Mouse (Mus musculus): ENCODE measurements at regions not wholly inside any gene's neighbourhood (a gene's known extent, or its start where the extent isn't known, plus 50 kb on each side); places are given as distances from the start of the nearest gene placed in this dataset.

DNA sequence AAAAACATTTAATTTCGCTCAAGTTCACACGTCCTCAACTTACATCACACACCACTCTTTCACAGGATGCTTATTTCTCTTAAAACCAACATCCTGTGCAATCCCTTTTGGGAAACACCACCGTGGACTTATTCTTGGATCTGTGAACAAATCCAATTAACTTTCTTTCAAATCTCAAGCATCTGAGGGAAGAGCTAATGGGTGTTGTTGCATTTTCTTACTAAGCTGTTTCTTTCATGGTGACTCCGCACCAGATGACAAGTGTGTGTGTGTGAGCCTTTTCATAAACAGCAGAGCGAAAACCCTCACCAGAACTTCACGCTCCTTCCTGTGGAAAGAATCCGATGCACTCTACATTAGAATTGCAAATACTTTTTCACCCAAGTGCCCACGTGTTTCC lies 390.6 kb upstream of the Castor2 start:
- TF ChIP-seq ZKSCAN1 (IDR thresholded peaks at IDR 0.05; ENCODE audit: borderline replicate concordance, low read depth, low read length), result no peak
- TF ChIP-seq MXI1 (IDR thresholded peaks at IDR 0.05; ENCODE audit: low read depth, low read length), result no peak
- no peak for TF ChIP-seq PAX5 (IDR thresholded peaks at IDR 0.05; ENCODE audit: low read length)
- no peak for TF ChIP-seq NRF1 (IDR thresholded peaks at IDR 0.05; ENCODE audit: low read depth, low read length)
- no peak for TF ChIP-seq ETS1 (conservative IDR thresholded peaks at IDR 0.05; ENCODE audit: low read depth, low read length)
- no peak for TF ChIP-seq USF1 (IDR thresholded peaks at IDR 0.05; ENCODE audit: low read depth, low read length)
- TF ChIP-seq RAD21 (IDR thresholded peaks at IDR 0.05; ENCODE audit: low read depth, low read length), result no peak
- no peak for TF ChIP-seq ZC3H11A (IDR thresholded peaks at IDR 0.05; ENCODE audit: low read depth, low read length)
- TF ChIP-seq E2F4 (IDR thresholded peaks at IDR 0.05; ENCODE audit: insufficient replicate concordance, low read depth, low read length), result no peak
- no peak for TF ChIP-seq CTCF (conservative IDR thresholded peaks at IDR 0.05 in 1 of 2, IDR thresholded peaks at IDR 0.05 in 1 of 2; ENCODE audit: low read depth in 2 of 2, low read length in 2 of 2)
- TF ChIP-seq SIN3A (IDR thresholded peaks at IDR 0.05; ENCODE audit: low read length), result no peak
- no peak for TF ChIP-seq KAT2A (IDR thresholded peaks at IDR 0.05; ENCODE audit: insufficient replicate concordance, low read length)
- no peak for TF ChIP-seq SMC3 (IDR thresholded peaks at IDR 0.05; ENCODE audit: low read depth, low read length)
- TF ChIP-seq BHLHE40 (IDR thresholded peaks at IDR 0.05; ENCODE audit: low read depth, low read length), result no peak
- no peak for TF ChIP-seq TBP (conservative IDR thresholded peaks at IDR 0.05; ENCODE audit: low read depth, low read length)
- TF ChIP-seq UBTF (IDR thresholded peaks at IDR 0.05; ENCODE audit: low read depth, low read length), result no peak
- TF ChIP-seq IRF4 (IDR thresholded peaks at IDR 0.05; ENCODE audit: low read depth, low read length), result no peak
- no peak for TF ChIP-seq EP300 (IDR thresholded peaks at IDR 0.05; ENCODE audit: low read length)
- peaks cover 64% of the 10 kb centered on the region for H3K9me3 ChIP-seq (replicated peaks; ENCODE audit: low read length)
- no peaks in the 10 kb centered on the region for H3K79me2 ChIP-seq (replicated peaks; ENCODE audit: control insufficient read depth, extremely low read depth, insufficient read depth, poor library complexity, severe bottlenecking)
- H3K36me3 ChIP-seq (replicated peaks in 1 of 2; ENCODE audit: control insufficient read depth in 1 of 2, insufficient read depth in 1 of 2, low read length in 1 of 2), result no peaks in the 10 kb centered on the region
- no peak overlapping the region for H3K9ac ChIP-seq (ENCODE audit: insufficient read depth, low read depth)
- no peak overlapping the region for H3K4me2 ChIP-seq (ENCODE audit: insufficient read depth, low read depth, poor library complexity, severe bottlenecking)
- no peak overlapping the region for H3K4me3 ChIP-seq (replicated peaks in 1 of 3; ENCODE audit: low read depth in 2 of 3, low read length in 2 of 3, poor library complexity in 1 of 3)
- H3K27me3 ChIP-seq (replicated peaks), result no peaks in the 10 kb centered on the region
- no peaks in the 10 kb centered on the region for H3K4me1 ChIP-seq (ENCODE audit: control insufficient read depth in 1 of 2, insufficient read depth in 2 of 2)
- H3K27ac ChIP-seq (ENCODE audit: insufficient read depth, low read depth), result no peak overlapping the region
- DNase-seq (ENCODE audit: extremely low read depth), result no peak
- in situ Hi-C loops (cut with MboI; ENCODE audit: low pct_ligation_motif_present, low pct_unique_long_range_greater_than_20kb, low sequenced_read_pairs) (no loop called here), dilution Hi-C loops (cut with MboI; ENCODE audit: extremely low pct_ligation_motif_present, extremely low pct_unique_long_range_greater_than_20kb, low sequenced_read_pairs) (no loop called here)

DNA sequence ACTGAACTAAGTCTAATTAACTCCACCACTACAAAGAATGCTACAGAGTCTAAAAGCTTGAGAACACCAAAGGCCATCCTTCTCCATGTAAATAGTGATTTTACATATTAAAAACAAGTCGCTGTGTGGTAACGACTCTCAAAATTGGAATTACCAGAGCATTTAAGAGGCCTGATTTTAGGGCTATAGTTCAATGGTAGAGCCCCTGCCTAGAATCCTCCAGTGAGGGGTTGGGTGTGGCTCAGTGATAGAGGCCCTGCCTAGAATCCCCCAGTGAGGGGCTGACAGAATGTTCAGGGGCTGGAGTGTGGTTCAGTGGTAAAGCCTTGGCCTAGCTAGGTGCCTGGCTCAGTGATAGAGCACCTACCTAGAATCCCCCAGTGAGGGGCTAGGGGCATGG lies 413.3 kb upstream of the Castor2 start:
- Histone ChIP-seq H3K36me3 (replicated peaks in 1 of 2; ENCODE audit: control insufficient read depth in 1 of 2, insufficient read depth in 1 of 2, low read length in 1 of 2) (no peaks in the 10 kb centered on the region), H3K4me2 (ENCODE audit: insufficient read depth, low read depth, poor library complexity, severe bottlenecking) (no peak overlapping the region), H3K4me3 (replicated peaks in 1 of 3; ENCODE audit: low read depth in 2 of 3, low read length in 2 of 3, poor library complexity in 1 of 3) (no peak overlapping the region), H3K4me1 (ENCODE audit: control insufficient read depth in 1 of 2, insufficient read depth in 2 of 2) (no peaks in the 10 kb centered on the region), H3K9ac (ENCODE audit: insufficient read depth, low read depth) (no peak overlapping the region), H3K9me3 (replicated peaks; ENCODE audit: low read length) (peaks cover 53% of the 10 kb centered on the region), H3K27ac (ENCODE audit: insufficient read depth, low read depth) (no peak overlapping the region), H3K27me3 (replicated peaks) (no peaks in the 10 kb centered on the region), H3K79me2 (replicated peaks; ENCODE audit: control insufficient read depth, extremely low read depth, insufficient read depth, poor library complexity, severe bottlenecking) (no peaks in the 10 kb centered on the region)
- TF ChIP-seq TCF12 (IDR thresholded peaks at IDR 0.05; ENCODE audit: low read depth, low read length), result no peak
- no peak for TF ChIP-seq TBP (conservative IDR thresholded peaks at IDR 0.05; ENCODE audit: low read depth, low read length)
- TF ChIP-seq MAX (IDR thresholded peaks at IDR 0.05; ENCODE audit: low read length), result no peak
- TF ChIP-seq SIN3A (IDR thresholded peaks at IDR 0.05; ENCODE audit: low read length), result no peak
- TF ChIP-seq ETS1 (conservative IDR thresholded peaks at IDR 0.05; ENCODE audit: low read depth, low read length), result no peak
- no peak for TF ChIP-seq ZC3H11A (IDR thresholded peaks at IDR 0.05; ENCODE audit: low read depth, low read length)
- TF ChIP-seq CTCF (conservative IDR thresholded peaks at IDR 0.05 in 1 of 2, IDR thresholded peaks at IDR 0.05 in 1 of 2; ENCODE audit: low read depth in 2 of 2, low read length in 2 of 2), result no peak
- in situ Hi-C loops (cut with MboI; ENCODE audit: low pct_ligation_motif_present, low pct_unique_long_range_greater_than_20kb, low sequenced_read_pairs), result no loop called here
- dilution Hi-C loops (cut with MboI; ENCODE audit: extremely low pct_ligation_motif_present, extremely low pct_unique_long_range_greater_than_20kb, low sequenced_read_pairs), result no loop called here
- DNase-seq (ENCODE audit: extremely low read depth), result no peak

All from CH12.LX (cell line).